Mouse (Mus musculus): ENCODE data around the gene Alg13.

DNA sequence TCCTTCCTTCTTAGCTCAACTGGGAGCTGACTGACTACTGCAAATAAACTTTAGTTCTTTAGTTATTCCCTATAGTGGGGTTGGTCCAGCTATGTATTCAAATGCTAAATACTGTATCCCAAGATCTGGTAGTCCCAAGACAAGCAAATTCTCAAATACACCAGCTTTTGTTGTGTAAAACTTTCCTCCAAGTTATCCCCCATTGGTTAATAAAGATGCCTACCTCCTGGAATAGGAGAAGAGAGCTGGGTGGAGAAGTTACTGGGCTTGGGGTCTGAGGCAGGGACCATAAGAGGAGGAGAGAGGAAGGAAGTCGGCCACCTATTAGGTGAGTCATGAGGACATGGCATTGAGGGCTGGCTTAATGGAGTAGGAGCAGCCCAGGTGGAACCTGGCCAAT is 49.0 kb upstream of the Alg13 start:
- no peak for TF ChIP-seq CTCF (IDR thresholded peaks at IDR 0.05; ENCODE audit: low read depth)
- no peak for TF ChIP-seq EP300 (IDR thresholded peaks at IDR 0.05; ENCODE audit: low read depth)

Measured in heart, postnatal 0 days (tissue).